Mouse (Mus musculus) heart, postnatal 0 days (tissue): ENCODE measurements around the gene Rnf216.

ENCODE experiments used
- CTCF ChIP-seq: IDR thresholded peaks from 2 replicates; pipeline ENCODE4 v1.5.1; 2016; ENCODE audit warnings: antibody characterized with exemption, control low read depth, low read depth
- EP300 ChIP-seq: IDR thresholded peaks from 2 replicates; pipeline ENCODE4 v1.6.1; 2016; ENCODE audit warnings: antibody characterized with exemption, low read depth

GRCm38 (mm10) chr5:143126089-143126488, 13.3 kb upstream of the Rnf216 start:
- no peak for TF ChIP-seq CTCF
- TF ChIP-seq EP300: no peak
